Mouse (Mus musculus) hindbrain, embryonic 10.5 days (tissue): ENCODE results near the gene Mad2l1bp. TPM values are rescaled to one million over a fixed set of nuclear protein-coding genes. Genes with fewer than 3 reads are reported as not detected.

Source experiments
- DNase-seq: peaks from one replicate; pipeline ENCODE4 v3.0.0-alpha.2; 2017; ENCODE audit warnings: low spot score
- H3K27ac ChIP-seq: fragments of 300-500 bp; sonication (generic); 2 replicates; pipeline ENCODE4 v1.5.1; 2016; ENCODE audit warnings: mild to moderate bottlenecking, moderate library complexity
- H3K27me3 ChIP-seq: fragments of 300-500 bp; sonication (generic); 2 replicates; pipeline ENCODE4 v1.6.1; 2016; ENCODE audit warnings: mild to moderate bottlenecking; ENCODE audit not compliant: poor library complexity, insufficient read depth, severe bottlenecking
- H3K36me3 ChIP-seq: fragments of 300-500 bp; sonication (generic); 2 replicates; pipeline ENCODE4 v1.6.1; 2016; ENCODE audit warnings: mild to moderate bottlenecking, moderate library complexity
- H3K4me1 ChIP-seq: fragments of 300-500 bp; sonication (generic); replicated peaks from 2 replicates; pipeline ENCODE4 v1.6.1; 2016; ENCODE audit warnings: mild to moderate bottlenecking
- H3K4me3 ChIP-seq: fragments of 300-500 bp; sonication (generic); 2 replicates; pipeline ENCODE4 v1.5.1; 2016; ENCODE audit warnings: mild to moderate bottlenecking, moderate library complexity
- H3K9me3 ChIP-seq: fragments of 300-500 bp; sonication (generic); 2 replicates; pipeline ENCODE4 v1.6.1; 2016; ENCODE audit warnings: mild to moderate bottlenecking, moderate library complexity
- WGBS: fragments of 180-500 bp; shearing (Covaris S2); methylation state at CpG from one replicate; pipeline ENCODE4 v1.1.7; 2016; 5-methylcytosine and 5-hydroxymethylcytosine counted together
- polyA plus RNA-seq: library from polyadenylated mRNA; unstranded; fragments of >200 nt; fragmentation: Nextera tagmentation; extraction: Ambion mirVana; gene quantifications from 2 replicates; pipeline ENCODE4 v1.2.1, GENCODE M21; 2016

The Mad2l1bp gene
- polyA plus RNA-seq, 1 experiment from 2014 or later, result 38.7 TPM

DNA sequence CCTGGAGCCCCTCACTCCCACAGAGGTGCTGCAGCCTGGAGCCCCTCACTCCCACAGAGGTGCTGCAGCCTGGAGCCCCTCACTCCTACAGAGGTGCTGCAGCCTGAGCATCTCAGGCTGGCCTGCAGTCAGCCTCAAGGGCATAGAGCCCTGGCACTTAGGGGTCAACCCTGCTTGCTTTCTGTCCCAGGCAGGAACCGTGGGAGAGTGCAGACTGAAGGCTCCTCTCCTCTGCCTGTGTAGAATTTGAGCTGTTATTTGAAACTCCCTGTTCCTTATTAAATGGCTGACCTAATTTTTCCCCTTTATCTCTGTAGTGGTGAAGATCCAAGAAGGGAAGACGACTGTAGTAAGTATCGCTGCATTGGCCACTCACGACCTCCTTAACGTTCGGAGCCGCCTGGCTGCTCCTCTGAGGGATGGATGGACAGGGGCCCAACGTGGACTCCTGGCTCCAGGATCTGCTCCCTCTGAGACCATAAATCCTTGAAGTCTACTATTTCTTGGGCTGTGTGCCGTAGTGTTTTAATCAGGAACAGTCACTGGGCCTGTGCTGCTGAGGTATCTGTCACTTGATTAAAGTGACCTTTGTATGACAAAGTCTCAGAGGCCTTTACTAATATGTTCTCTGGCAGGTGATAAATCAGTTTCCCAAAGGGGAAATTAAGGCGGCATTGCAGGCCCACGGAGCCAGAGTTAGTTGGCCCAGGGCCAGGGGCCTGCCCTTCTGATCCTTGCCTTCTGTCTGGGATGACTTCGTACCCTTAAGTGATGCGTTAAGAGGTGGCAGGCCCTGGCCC lies 35.5 kb downstream of the Mad2l1bp start:
- peaks cover 62% of the 10 kb centered on the region for H3K36me3 ChIP-seq
- no peak overlapping the region for H3K4me3 ChIP-seq
- no peaks in the 10 kb centered on the region for H3K9me3 ChIP-seq
- peaks cover 6% of the 10 kb centered on the region; the same call in 1 of the 2 replicates for H3K4me1 ChIP-seq
- WGBS, result 89% methylated on average over 13 of the region's 13 CpGs
- no peak overlapping the region for H3K27ac ChIP-seq
- H3K27me3 ChIP-seq, result no peaks in the 10 kb centered on the region
- no peak for DNase-seq

DNA sequence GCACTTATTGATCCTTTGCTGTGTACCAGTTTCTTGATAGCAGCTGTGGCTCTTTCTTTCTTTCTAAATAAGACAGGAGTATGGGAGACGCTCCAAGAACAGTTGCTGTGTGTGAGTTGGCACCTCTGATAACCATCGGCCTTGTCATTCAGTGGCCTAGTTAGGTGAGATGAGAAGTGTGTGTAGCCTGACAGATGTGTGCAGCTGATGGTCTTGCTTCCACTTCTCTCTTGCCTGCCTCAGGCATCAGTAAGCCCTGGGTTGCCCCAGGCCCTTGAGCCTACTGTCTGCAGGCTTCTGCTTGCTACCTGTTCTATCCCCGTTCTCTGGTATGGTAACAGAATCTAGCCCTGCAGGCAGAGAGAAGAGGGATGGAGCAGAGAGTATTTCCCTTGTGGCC lies 36.5 kb downstream of the Mad2l1bp start:
- H3K9me3 ChIP-seq, result no peaks in the 10 kb centered on the region
- peaks cover 52% of the 10 kb centered on the region for H3K36me3 ChIP-seq
- peaks cover 12% of the 10 kb centered on the region for H3K4me1 ChIP-seq
- DNase-seq, result no peak
- WGBS, result 86% methylated on average over 3 of the region's 3 CpGs
- no peaks in the 10 kb centered on the region for H3K27me3 ChIP-seq
- H3K4me3 ChIP-seq, result no peak overlapping the region
- H3K27ac ChIP-seq, result no peak overlapping the region

DNA sequence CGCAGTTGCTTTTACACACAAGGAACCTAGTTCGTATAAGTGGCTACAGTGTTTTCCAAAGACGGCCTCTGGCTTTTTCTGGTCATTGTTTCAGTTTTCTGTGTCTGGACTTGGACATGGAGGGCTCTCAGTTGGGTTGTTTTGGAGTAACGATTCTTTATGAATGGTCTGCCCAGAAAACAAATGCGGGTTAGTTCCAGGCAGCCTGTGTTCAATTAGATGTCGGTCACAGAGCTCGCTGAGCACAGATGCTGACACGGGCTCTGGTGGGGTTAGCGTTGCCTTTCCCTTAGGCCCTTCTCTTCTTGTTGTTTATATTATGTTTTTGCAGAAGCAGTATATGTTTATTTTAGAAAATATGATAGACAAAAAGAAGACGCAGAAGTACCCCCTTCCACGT lies 37.2 kb downstream of the Mad2l1bp start:
- peaks cover 48% of the 10 kb centered on the region for H3K36me3 ChIP-seq
- no peak overlapping the region for H3K4me3 ChIP-seq
- 85% methylated on average over 11 of the region's 11 CpGs for WGBS
- H3K27me3 ChIP-seq, result no peaks in the 10 kb centered on the region
- no peak for DNase-seq
- H3K9me3 ChIP-seq, result no peaks in the 10 kb centered on the region
- H3K4me1 ChIP-seq, result peaks cover 19% of the 10 kb centered on the region
- no peak overlapping the region for H3K27ac ChIP-seq

- Histone ChIP-seq H3K4me3 (no peak overlapping the region), H3K36me3 (peaks cover 48% of the 10 kb centered on the region), H3K4me1 (peaks cover 19% of the 10 kb centered on the region), H3K27ac (no peak overlapping the region), H3K27me3 (no peaks in the 10 kb centered on the region), H3K9me3 (no peaks in the 10 kb centered on the region)
- 68% methylated on average over 2 of the region's 2 CpGs for WGBS
- no peak for DNase-seq
Observed at GRCm38 (mm10) chr17:46115489-46115888, 37.9 kb downstream of the Mad2l1bp start.

DNA sequence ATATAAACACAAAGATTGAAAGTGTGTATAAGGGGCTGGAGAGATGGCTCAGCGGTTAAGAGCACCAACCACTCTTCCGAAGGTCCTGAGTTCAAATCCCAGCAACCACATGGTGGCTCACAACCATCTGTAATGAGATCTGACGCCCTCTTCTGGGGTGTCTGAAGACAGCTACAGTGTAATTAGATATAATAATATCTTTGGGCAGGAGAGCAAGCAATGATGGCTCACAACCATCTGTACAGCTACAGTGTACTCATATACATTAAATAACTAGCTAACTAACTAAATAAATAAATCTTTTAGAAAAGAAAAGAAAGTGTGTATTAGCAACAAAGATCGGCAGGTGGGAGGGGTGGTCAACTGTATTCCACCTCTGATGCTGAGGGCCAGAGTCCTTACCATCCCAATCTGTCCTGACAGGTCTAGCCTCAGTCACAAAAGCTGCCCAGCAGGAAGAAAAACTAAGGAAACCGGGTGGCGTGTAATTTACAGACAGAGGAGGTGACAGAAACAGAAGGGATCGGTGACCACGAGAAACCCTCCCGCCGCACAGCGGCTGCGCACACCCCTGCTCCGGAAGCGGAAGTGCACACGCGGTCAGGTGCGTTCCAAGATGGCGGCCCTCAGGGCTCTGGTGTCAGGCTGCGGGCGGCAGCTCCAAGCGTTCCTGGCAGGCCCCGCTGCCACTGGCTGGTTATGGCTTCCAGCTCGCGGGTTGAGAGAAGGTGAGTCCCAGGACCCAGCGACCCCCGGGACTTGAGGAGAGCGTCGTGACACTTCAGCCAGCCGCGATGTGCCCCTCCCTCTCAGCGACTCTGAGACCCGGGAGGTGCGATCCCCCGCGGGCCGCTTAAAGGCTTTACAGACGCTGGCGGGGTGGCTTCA lies 42.7 kb downstream of the Mad2l1bp start, which contains the start of gene Mrps18a:
TSS of gene Mrps18a (plus strand) at position 585 of the 888 bp plus-strand sequence.
- peaks cover 19% of the 10 kb centered on the region for H3K4me1 ChIP-seq
- peak within 1 kb of the TSS; percentile 90 for H3K27ac ChIP-seq
- peak within 1 kb of the TSS; percentile 76 for H3K4me3 ChIP-seq
- H3K9me3 ChIP-seq, result no peaks in the 10 kb centered on the region
- 0 out of 2 replicates have a peak, but pooled peaks cover 9% of the 10 kb centered on the region for H3K36me3 ChIP-seq
- WGBS, result 6% methylated on average over 38 of the region's 38 CpGs
- peak; percentile 85 for DNase-seq
- H3K27me3 ChIP-seq, result peaks cover 10% of the 10 kb centered on the region; the same call in 1 of the 2 replicates

GRCm38 (mm10) chr17:46108286-46108685 lies 45.1 kb downstream of the Mad2l1bp start:
- Histone ChIP-seq H3K9me3 (no peaks in the 10 kb centered on the region), H3K27me3 (peaks cover 10% of the 10 kb centered on the region; the same call in 1 of the 2 replicates), H3K4me3 (no peak overlapping the region), H3K4me1 (peaks cover 20% of the 10 kb centered on the region), H3K27ac (no peak overlapping the region), H3K36me3 (no peaks in the 10 kb centered on the region)
- WGBS, result 86% methylated on average over 4 of the region's 4 CpGs
- DNase-seq, result no peak

GRCm38 (mm10) chr17:46104487-46104886 lies 48.9 kb downstream of the Mad2l1bp start:
- no peaks in the 10 kb centered on the region for H3K36me3 ChIP-seq
- peaks cover 15% of the 10 kb centered on the region for H3K4me1 ChIP-seq
- DNase-seq, result peak; percentile 71
- no peaks in the 10 kb centered on the region for H3K9me3 ChIP-seq
- H3K27ac ChIP-seq, result peak overlapping the region; percentile 74
- peaks cover 9% of the 10 kb centered on the region; the same call in 1 of the 2 replicates for H3K27me3 ChIP-seq
- peak overlapping the region; percentile 21; the same call in 1 of the 2 replicates for H3K4me3 ChIP-seq
- WGBS, result 52% methylated on average over 12 of the region's 12 CpGs

GRCm38 (mm10) chr17:46102608-46103159 lies 50.7 kb downstream of the Mad2l1bp start:
- WGBS, result 49% methylated on average over 8 of the region's 8 CpGs

GRCm38 (mm10) chr17:46101906-46102305 lies 51.4 kb downstream of the Mad2l1bp start:
- H3K4me3 ChIP-seq, result no peak overlapping the region
- no peak for DNase-seq
- H3K27ac ChIP-seq, result peak overlapping the region; percentile 1; the same call in 1 of the 2 replicates
- no peaks in the 10 kb centered on the region for H3K27me3 ChIP-seq
- H3K9me3 ChIP-seq, result no peaks in the 10 kb centered on the region
- peaks cover 15% of the 10 kb centered on the region for H3K4me1 ChIP-seq
- no peaks in the 10 kb centered on the region for H3K36me3 ChIP-seq
- WGBS, result 74% methylated on average over 9 of the region's 9 CpGs

More at GRCm38 (mm10) chr17:46102608-46103159, 50.7 kb downstream of the Mad2l1bp start:
- DNase-seq, result no peak
- Histone ChIP-seq H3K27ac (no peak overlapping the region), H3K4me1 (peaks cover 15% of the 10 kb centered on the region), H3K4me3 (no peak overlapping the region), H3K9me3 (no peaks in the 10 kb centered on the region), H3K36me3 (no peaks in the 10 kb centered on the region), H3K27me3 (no peaks in the 10 kb centered on the region)

GRCm38 (mm10) chr17:46098525-46098924 lies 54.8 kb downstream of the Mad2l1bp start:
- no peaks in the 10 kb centered on the region for H3K36me3 ChIP-seq
- no peak overlapping the region for H3K27ac ChIP-seq
- peaks cover 13% of the 10 kb centered on the region; the same call in 1 of the 2 replicates for H3K4me1 ChIP-seq
- H3K9me3 ChIP-seq, result no peaks in the 10 kb centered on the region
- no peaks in the 10 kb centered on the region; the same call in 1 of the 2 replicates for H3K27me3 ChIP-seq
- H3K4me3 ChIP-seq, result no peak overlapping the region
- 72% methylated on average over 8 of the region's 8 CpGs for WGBS
- no peak for DNase-seq
